Mouse (Mus musculus): ENCODE data around the gene Gm10073.
"Not testable (repeated sequence)": the region's sequence is repeated elsewhere in the genome, so short reads cannot be mapped to it uniquely, and the experiment has no call there.

The Gm10073 gene

DNA sequence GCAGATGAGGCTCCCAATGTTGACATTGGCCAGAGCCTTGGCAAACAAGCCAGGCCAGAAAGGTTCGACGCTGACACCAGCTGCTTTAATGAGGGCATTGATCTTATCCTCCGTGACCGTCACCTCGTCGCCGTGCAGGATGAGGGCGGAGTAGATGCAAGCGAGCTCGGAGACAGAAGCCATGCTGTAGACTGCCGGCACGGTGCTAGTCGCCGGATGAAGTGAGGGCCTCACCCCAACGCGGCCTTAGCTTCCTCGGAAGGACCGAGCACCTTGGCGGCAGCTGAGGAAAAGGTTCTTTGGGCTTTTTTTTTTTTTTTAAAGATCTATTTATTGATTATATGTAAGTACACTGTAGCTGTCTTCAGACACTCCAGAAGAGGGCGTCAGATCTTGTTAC, at the start of gene Gm10073:
Gene Gm10073, minus strand, starts transcription at position 294 of the 400 bp plus-strand sequence.
- DNase-seq (ENCODE audit: extremely low spot score, low read depth, low spot score): not testable (repeated sequence)

DNA sequence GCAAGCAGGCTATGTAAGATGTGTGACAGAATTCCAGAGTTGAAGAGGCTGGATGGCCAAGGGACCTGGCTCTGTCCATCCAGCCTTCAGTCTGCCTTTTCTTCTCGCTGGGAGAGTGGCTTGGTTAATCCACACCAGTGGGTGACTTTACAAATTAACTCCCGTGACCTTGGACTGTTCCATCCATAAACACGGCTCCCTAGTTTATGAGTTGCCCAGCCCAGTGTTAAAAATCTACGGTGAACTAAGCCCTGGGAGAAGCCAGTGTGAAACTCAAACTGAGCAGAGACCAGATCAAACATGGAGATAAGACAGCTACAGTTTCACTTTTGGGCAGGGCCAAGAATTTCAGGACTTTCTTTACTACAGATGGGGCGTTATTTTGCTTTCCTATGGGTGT, 49.8 kb upstream of the Gm10073 start:
- DNase-seq (ENCODE audit: extremely low spot score, low read depth, low spot score): no peak

DNA sequence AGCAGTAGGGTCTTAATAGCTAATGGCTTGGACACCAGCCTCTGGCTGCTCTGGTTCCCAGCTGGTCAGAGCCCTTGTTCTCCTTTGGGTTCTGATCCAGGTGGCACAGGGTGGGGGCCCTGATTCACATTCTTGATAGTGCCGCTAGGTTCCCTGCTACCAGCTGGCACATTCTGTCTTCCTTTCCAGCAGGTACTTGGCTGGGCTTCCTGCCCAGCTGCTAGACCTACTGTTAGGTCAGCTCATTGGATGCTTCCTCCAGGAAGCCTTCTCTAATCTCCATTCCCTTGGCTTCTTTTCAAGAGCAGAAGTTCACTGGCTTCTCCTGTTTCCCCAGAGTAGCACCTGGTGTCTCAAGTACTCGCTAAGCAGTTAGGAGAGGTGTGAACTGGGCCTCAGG, 47.2 kb upstream of the Gm10073 start:
- no peak for DNase-seq (ENCODE audit: extremely low spot score, low read depth, low spot score)

DNA sequence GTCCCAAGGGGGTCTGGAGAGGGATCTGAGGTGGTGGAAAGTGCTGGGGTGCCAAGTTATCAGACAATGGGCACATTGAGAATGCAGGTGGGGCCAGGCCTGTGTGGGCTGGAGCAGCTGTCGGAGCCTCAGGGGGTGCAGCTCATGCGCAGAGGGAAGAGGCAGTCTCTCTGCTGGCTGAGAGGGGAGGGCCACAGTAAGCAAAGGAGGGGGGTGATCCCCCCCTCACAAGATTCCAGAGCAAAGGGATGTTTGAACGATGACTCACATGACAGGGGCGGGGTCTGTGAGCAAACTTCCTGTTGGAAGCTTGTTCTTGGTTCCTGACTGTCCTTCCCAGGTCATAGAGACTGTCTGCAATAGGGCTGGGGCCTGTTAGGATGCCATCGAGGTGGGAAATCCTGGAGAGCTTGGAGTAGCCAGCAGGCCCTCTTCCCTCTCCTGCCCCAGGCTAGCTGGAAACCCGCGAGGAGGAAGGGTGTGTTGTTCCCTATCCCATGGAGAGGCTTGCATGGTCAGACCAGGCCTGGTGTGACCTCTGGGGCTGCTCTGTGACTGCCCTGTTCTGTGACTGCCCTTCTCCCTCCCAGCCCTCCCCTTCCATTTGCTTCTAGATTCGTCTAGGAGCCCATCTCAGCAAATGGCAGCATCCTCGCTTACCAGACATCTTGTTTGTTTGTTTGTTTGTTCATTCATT, 46.4 kb upstream of the Gm10073 start:
- DNase-seq (ENCODE audit: extremely low spot score, low read depth, low spot score): no peak

DNA sequence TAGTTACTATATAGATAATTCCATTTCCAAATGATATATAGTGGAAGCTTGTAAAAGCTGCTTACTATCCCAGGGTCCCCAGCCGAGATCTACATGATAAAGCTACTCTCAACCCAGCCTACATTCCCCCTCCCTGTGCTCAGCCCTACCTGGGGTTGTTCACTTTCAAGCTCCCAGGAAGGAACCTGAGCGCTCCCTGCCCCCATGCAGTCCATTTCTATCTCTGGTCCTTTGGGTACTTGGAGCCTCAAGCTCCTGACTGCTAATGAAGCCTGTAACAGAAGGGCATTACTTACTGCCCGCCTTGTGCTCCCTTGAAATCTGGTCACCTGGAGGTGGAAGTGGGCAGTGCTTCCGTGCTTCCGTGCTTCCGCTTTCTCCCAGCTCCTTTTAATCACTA, 45.1 kb upstream of the Gm10073 start:
- no peak for DNase-seq (ENCODE audit: extremely low spot score, low read depth, low spot score)

DNA sequence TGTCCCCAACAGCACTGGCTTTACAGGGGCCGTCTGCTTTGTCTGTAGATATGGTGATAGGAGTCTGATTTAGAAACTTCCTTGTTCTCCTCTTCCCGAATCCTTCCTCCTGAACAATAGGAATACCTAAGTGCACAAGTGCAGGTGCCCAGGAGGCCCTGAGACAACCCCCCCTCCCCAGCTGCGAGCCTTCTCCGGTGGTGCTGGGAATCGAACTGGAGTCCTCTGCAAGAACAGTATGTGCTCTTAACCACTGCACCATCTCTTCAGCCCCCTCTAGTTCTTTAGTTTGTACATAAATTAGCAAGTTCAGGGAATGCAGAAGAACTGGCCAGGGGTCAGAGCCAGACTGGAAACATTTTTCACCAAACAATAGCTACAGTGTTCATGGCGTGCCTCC, 44.6 kb upstream of the Gm10073 start:
- DNase-seq (ENCODE audit: extremely low spot score, low read depth, low spot score): no peak

DNA sequence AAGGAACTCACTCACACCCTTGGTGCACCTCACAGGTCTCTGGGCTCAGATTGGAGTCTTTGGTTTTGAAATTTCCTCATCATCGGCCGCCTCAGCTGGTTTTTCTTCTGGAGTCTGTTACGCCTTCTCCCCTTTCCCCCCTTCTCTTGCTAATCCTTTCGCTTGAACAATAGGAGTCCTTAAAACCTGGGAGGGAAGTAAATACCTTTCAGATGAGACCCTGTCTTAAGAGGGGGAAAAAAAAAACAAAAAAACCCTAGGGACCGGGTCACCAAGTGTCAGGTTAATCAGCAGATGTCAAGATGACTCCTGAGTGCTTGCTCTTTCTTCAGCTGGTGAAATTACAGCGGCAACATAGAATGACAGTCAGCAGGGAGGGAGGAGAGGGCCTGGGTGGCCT, 43.9 kb upstream of the Gm10073 start:
- DNase-seq (ENCODE audit: extremely low spot score, low read depth, low spot score): no peak

DNA sequence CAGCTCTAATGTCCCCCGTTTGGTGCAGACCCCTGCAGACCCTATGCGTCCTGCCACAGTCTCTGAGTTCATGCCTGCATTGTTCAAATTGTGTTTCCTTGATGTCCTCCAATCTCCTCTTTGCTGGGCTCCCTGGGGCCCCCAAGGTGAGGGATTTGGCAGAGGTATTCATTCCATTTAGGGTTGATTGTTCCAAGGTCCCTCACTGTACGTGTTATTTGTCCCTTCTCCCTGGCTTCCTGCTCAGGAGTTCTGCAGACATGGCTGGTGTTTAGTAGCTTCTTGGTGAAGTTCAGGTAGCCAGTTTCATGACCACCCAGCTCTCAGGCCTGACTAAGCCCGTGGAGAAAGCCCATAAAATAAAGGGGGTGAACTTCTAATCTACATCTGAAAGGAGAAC, 43.4 kb upstream of the Gm10073 start:
- DNase-seq (ENCODE audit: extremely low spot score, low read depth, low spot score): no peak

DNA sequence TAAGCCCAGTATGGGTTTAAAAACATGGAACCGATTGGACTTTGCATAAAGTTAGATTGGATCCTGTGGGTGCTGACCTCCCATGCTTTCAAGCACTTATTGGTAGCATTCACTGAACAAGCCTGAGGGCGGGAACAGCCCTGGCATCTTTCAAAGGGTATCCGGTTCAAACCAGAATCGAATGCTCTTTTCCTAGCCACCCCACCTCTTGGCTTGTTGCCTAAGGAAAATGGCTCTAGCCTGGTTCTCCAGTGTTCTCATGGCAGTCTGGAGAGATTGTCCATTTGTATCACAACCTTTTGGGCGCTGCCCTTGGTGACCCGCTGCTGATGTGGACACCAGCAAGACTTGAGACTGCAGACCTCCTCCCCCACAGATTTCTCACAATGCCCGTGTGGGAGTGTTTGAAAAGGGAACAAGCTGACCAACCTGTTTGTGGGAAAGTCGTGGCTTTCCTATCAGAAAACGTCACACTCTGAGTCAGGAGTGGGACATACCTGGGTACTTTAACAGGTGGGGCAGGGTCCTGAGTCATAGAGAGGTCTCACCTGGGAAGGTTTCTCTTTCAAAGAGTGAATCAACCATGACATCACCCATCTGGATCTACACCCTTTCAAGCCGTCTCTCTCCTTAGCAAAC, 42.5 kb upstream of the Gm10073 start:
- no peak for DNase-seq (ENCODE audit: extremely low spot score, low read depth, low spot score)

DNA sequence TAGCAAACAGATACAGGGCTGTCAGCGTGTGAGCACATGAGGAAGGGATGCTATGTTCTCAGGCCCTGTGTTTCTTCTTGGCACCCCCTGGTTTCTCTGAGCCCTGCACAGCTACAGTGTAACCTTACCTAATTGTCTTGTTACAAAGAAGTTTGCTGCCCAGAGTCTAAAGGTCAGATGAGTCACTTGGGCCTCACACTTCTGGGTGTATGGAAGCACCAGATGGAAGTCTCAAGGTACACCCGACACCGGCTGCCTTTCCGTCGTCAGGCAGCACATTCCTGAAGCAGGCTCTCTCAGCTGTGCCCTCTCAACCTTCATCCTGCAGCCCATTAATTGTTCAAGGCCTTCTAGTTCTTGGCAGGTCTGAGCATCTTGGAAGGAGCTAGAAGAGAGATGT, 41.4 kb upstream of the Gm10073 start:
- no peak for DNase-seq (ENCODE audit: extremely low spot score, low read depth, low spot score)

DNA sequence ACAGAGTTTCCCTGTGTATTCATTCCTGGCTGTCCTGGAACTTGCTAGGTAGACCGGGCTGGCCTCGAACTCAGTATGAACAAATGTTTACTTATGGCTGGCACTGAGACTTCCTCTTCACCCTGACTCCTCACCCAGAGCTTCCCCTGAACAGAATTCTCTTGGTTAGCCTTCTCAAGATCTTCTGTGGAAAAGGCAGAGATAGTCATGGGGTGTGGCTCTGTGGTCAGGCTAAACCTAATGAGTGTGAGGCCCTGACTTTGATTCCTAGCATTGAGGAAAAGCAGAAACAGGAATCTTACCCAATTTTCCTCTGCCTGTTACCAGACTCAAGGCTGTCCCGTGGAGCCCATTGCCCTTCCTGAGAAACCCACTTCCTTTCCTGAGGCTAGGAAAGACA, 38.8 kb upstream of the Gm10073 start:
- no peak for DNase-seq (ENCODE audit: extremely low spot score, low read depth, low spot score)

DNA sequence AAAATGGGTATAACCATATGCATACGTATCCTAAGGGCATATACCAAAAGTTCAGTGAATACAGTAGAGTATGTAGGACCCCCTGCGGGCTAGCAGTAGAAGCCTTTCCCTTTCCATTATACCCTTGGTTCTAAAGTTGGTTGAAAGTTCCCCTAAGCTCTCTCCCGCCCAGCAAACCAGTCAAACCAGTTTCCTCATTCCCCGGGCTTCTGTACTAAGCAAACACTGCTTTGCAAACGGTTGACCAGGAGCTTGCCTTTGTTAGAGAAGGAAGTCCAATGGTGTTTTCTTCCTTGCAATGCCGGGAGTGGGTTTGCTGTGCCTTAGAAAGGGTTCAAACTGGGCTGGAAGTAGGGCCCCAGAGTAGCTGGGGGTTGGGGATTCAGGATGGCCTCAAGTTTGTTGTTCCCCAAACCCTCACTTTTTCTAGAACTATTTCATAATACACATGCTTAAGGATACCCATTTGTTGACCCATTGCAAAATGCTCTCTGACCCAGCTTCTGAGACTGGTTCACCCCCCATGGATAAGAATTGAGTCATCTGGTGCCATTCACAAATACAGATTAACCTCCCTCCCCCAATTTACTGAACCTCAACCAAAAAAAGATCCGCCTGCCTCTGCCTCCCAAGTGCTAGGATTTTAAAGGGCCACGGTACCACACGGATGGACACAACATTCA, 37.8 kb upstream of the Gm10073 start:
- no peak for DNase-seq (ENCODE audit: extremely low spot score, low read depth, low spot score)

DNA sequence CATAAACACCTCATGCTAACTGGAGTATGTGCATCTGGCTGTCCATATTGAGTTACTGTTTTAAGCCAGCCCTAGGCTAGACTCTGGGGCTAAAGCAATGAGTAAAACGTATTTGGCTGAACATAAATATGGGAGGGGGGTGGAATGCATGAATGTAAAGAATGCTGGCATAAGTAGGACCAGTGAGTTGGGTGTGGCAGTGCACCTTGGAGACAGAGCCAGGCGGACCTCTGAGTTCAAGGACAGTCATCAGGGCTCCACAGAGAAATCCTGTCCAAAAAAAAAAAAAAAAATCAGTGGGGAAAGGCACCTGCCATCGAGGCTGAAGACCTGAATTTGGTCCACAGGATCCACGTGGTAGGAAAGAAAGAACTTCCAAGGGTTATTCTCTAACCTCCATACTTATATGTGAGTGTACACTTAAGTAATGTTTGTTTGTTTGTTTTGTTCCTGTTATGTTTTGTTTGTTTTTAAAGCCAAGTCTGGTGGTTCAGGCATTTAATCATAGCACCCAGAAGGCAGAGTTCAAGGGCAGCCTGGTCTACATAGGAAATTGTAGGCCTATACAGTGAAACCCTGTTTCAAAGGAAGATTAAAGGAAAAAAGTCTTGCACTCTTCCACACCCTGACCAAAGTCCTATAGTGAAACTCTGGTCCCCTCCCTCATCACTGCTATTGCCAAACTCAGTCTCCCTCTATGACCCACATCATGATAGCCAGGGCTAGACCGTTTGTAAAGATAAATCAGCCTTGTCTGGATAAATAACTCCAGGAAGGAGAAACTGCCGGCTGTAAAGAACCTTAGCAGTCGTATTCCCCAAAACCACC, 36.0 kb upstream of the Gm10073 start:
- DNase-seq (ENCODE audit: extremely low spot score, low read depth, low spot score): no peak

DNA sequence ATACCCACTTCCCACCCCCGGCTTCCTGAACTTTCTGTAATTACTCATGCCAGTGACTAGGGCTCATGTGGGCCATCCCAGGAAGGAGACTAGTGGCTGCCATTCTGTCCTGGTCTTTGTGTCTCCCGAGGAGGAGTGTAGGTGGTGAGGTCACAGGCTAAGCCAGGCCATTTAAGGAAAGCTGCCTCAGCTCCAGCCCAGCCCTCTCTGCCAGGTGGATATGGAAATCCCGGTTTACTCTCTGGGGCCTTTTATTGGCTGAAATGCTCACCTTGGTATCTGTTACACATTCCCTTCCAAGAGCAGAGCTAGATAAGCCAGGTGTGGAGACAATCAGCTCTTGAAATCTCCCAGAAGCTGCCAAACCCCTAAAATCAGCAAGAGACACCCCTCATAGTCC, 35.2 kb upstream of the Gm10073 start:
- no peak for DNase-seq (ENCODE audit: extremely low spot score, low read depth, low spot score)

DNA sequence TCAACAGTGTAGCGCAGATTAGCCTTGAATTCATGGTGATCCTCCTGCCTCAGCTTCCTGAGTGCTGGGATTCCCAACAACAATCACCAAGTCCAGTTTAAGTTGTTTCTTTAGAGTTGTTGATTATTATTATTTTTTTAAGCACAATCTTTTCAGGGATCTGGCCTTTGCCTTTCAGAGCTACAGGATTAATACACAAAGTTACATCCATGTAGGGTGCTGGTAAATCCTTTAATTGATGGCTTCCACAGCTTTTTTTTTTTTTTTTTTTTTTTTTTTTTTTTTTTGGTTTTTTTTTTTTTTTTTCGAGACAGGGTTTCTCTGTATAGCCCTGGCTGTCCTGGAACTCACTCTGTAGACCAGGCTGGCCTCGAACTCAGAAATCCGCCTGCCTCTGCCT, 34.5 kb upstream of the Gm10073 start:
- not testable (repeated sequence) for DNase-seq (ENCODE audit: extremely low spot score, low read depth, low spot score)

DNA sequence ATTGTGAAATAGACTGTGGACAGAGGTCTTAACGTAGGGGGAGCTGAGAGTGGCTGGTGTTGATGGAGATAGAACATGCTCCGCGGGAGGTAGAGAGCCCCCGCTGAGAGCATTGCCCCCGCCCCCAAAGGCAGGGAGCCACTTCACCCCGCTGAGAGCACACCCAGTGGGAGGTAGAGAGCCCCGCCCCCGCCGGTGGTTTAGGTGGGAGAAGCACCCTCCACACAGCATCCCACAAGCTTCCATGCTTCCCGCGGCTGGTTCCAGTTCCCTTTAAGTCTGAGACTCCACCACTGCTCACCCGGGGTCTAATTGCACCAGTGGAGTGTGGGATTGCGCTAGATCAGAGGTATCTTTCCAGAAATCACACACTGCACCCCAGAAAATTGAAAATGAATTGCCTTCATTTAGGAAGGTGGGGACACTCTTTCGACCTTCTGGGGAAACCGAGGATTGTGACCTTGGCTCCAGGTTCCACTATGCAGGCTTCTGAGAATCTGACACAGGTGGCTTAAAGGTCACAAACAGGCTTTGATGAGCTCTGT, 33.4 kb upstream of the Gm10073 start:
- DNase-seq (ENCODE audit: extremely low spot score, low read depth, low spot score): no peak

DNA sequence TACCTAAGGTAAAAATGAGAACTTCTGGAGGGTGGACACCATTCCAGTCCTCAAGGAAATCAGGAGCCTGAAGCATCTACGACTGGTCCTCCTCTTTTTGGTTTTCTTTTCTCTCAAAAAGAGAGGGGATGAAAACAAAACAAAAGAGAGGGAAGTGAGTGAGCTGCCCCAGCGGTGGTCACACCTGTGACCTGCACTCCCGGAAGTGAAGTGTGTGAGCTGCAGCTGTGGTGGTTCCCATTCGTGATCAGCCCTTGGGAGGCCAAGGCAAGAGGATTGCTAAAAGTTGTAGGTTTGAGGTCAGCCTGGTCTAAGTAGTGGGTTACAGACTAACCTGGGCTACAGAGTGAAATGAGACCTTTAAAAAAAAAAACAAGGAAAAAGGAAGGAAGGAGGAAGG, 32.9 kb upstream of the Gm10073 start:
- no peak for DNase-seq (ENCODE audit: extremely low spot score, low read depth, low spot score)

DNA sequence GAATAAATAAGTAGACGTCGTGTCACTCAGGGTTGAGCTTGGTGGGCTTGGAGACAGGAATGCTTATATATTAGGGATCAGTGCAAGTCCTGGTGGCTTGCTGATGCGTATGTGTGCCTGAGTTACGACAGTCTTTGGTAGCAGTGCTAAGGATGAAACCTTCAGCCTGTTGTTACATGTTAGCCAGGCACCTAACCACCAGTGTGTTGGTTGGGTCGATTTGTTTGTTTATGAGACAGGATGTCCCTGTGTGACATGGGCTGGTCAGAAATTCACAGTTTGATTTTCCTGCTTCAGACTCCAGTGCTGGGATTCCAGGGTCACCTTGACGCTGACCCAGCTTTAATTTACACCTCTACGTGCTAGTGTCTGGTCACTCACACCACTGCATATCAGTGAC, 32.4 kb upstream of the Gm10073 start:
- no peak for DNase-seq (ENCODE audit: extremely low spot score, low read depth, low spot score)

DNA sequence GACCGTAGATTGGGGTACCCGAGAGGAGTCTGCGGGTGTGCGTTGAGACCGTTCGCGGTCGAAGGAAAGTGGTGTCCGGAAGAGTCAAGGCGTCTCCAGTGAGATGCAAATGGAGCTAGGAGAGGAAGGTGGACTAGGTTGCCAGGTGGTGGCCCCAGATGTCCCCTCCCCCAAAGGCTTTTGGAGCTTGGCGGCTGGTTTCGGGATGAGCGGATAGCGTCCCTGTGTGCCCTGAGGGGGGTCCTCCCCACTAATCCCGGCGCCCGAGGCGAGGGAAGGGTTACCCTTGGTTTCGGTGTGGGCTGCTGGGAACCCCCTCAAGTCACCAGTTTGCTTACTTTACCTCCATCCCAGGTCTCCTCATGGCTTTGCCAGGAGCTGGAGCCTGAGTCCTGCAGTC, 30.7 kb upstream of the Gm10073 start:
- no peak for DNase-seq (ENCODE audit: extremely low spot score, low read depth, low spot score)

DNA sequence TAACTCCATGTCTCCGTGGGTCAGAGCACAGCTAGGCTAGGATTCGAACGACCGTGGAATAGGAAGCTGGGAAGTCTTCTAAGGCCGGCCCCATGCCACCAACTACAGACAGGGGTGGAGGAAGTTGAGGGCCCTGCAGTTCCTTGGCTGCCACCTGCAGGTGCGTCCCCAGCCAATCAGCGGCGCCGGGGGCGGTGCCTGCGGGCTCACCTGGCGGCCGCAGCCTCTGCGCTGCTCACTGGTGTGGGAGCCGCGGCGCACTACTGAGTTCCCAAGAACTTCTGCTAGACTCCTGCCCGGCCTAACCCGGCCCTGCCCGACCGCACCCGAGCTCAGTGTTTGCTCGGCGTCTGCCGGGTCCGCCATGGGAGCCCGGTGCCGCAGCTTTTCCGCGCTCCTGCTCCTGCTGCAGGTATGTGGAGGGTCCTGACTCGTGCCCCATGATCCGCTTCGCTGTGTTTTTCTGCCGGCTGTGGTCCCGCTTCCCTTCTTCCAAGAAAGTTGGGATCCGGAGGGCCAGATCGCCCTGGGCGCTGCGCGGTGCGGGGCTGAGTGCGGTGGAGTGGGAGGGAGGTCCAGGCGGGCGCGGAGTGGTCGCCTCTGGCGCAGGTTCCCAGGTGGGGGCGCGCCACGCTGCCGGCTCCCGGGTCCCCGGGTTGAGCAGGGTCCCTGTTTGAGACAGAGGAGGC, 30.0 kb upstream of the Gm10073 start, which contains the start of gene Cdh1:
Gene Cdh1, plus strand, starts transcription at position 221 of the 689 bp plus-strand sequence.
- DNase-seq (ENCODE audit: extremely low spot score, low read depth, low spot score): no peak
